Mouse (Mus musculus) liver, embryonic 14.5 days (tissue): ENCODE data around the gene Olfr552. TPM values are rescaled to one million over a fixed set of nuclear protein-coding genes. Genes with fewer than 3 reads are reported as not detected.

Experiments
- ATAC-seq: fragments of 200-750 bp; cut with Nextera tagmentation; 2 replicates; pipeline ENCODE4 v1.8.0; 2017; ENCODE audit warnings: moderate number of reproducible peaks, mild to moderate bottlenecking, moderate library complexity; ENCODE audit not compliant: insufficient read depth
- DNase-seq, 3 experiments: peaks; one replicate each; pipeline ENCODE4 v3.0.0-alpha.2; 2012 to 2013; ENCODE audit warnings: low read depth in 3 of 3, low spot score in 3 of 3
- H3K27ac ChIP-seq: fragments of 300-500 bp; sonication (generic); 2 replicates; pipeline ENCODE4 v1.5.1; 2014; ENCODE audit warnings: moderate library complexity, mild to moderate bottlenecking, control low read depth, inconsistent platforms
- H3K27me3 ChIP-seq: fragments of 300-500 bp; sonication (generic); 2 replicates; pipeline ENCODE4 v1.6.1; 2014; ENCODE audit warnings: mild to moderate bottlenecking, low read length, moderate library complexity; ENCODE audit not compliant: control insufficient read depth, insufficient read depth
- H3K36me3 ChIP-seq: fragments of 300-500 bp; sonication (generic); replicated peaks from 2 replicates; pipeline ENCODE4 v1.6.1; 2014; ENCODE audit warnings: low read depth; ENCODE audit not compliant: control insufficient read depth, insufficient read depth
- H3K4me1 ChIP-seq, 2 experiments: fragments of 200-500 bp in 1 of 2; fragments of 300-500 bp in 1 of 2; sonication (generic) in 1 of 2; replicated peaks; 2 replicates each; pipeline ENCODE4 v1.6.1; 2012 to 2014; ENCODE audit warnings: antibody characterized with exemption in 1 of 2, inconsistent platforms in 1 of 2, low read length in 1 of 2; ENCODE audit not compliant: control insufficient read depth in 2 of 2, insufficient read depth in 2 of 2
- H3K4me2 ChIP-seq: fragments of 300-500 bp; sonication (generic); 2 replicates; pipeline ENCODE4 v1.6.1; 2014; ENCODE audit warnings: low read depth, mild to moderate bottlenecking, control low read depth, moderate library complexity
- H3K4me3 ChIP-seq, 2 experiments: fragments of 200-500 bp in 1 of 2; fragments of 300-500 bp in 1 of 2; sonication (generic) in 1 of 2; 2 replicates each; pipeline ENCODE4 v1.5.1; 2012 to 2014; ENCODE audit warnings: low read depth in 2 of 2, low read length in 2 of 2, mild to moderate bottlenecking in 2 of 2, control low read depth in 1 of 2, inconsistent platforms in 1 of 2, moderate library complexity in 1 of 2; ENCODE audit not compliant: insufficient read depth in 1 of 2
- H3K9ac ChIP-seq: fragments of 300-500 bp; sonication (generic); replicated peaks from 2 replicates; pipeline ENCODE4 v1.6.1; 2014; ENCODE audit warnings: mild to moderate bottlenecking, control low read depth, moderate library complexity
- H3K9me3 ChIP-seq: fragments of 300-500 bp; sonication (generic); 2 replicates; pipeline ENCODE4 v1.6.1; 2016; ENCODE audit warnings: low read length, mixed read lengths; ENCODE audit not compliant: control insufficient read depth
- CTCF ChIP-seq: IDR thresholded peaks from 2 replicates; pipeline ENCODE4 v1.5.1; 2016; ENCODE audit warnings: antibody characterized with exemption, low read depth, control low read depth
- EP300 ChIP-seq: IDR thresholded peaks from 2 replicates; pipeline ENCODE4 v1.6.1; 2016; ENCODE audit warnings: antibody characterized with exemption, low read depth
- WGBS: fragments of 180-500 bp; shearing (Covaris S2); extraction: QIAGEN DNeasy Blood & Tissue Kit; methylation state at CpG from one replicate; pipeline ENCODE4 v1.1.7; 2014; ENCODE audit not compliant: insufficient replicate concordance; 5-methylcytosine and 5-hydroxymethylcytosine counted together
- polyA plus RNA-seq, 2 experiments: library from polyadenylated mRNA; depleted of rRNA in 1 of 2; stranded (reverse) in 1 of 2; unstranded in 1 of 2; fragments of >200 nt; fragmentation: Nextera tagmentation in 1 of 2; extraction: Ambion mirVana in 1 of 2; gene quantifications; 2 replicates each; pipeline versions ENCODE4 v1.2.1 to v1.2.3; 2012 to 2014

The Olfr552 gene
- polyA plus RNA-seq, 2 experiments, result not detected

- Histone ChIP-seq H3K9me3 (no peaks in the 10 kb centered on the region), H3K27me3 (no peaks in the 10 kb centered on the region), H3K36me3 (no peaks in the 10 kb centered on the region), H3K4me2 (no peak overlapping the region), H3K4me1 (peaks cover 0 to 6% of the 10 kb centered on the region in 2 experiments; a peak in 3 of 4 replicates), H3K27ac (no peak overlapping the region), H3K4me3 (no peak overlapping the region), H3K9ac (no peak overlapping the region)
- no peak for ATAC-seq
- 68% methylated on average over 4 of the region's 4 CpGs for WGBS
- no peak for DNase-seq
- peak; percentile 18; the same call in 1 of the 2 replicates for TF ChIP-seq CTCF
- no peak for TF ChIP-seq EP300
Measured at GRCm38 (mm10) chr7:102566219-102566618, 31.4 kb upstream of the Olfr552 start.

- ATAC-seq, result no peak
- Histone ChIP-seq H3K4me3 (no peak within 1 kb of the TSS), H3K36me3 (no peaks in the 10 kb centered on the region), H3K4me1 (no peaks in the 10 kb centered on the region), H3K27me3 (no peaks in the 10 kb centered on the region), H3K4me2 (no peak within 1 kb of the TSS), H3K9ac (no peak within 1 kb of the TSS), H3K9me3 (no peaks in the 10 kb centered on the region), H3K27ac (no peak within 1 kb of the TSS)
- DNase-seq, result no peak
- TF ChIP-seq CTCF (no peak), EP300 (no peak)
- WGBS, result 78% methylated on average over 8 of the region's 8 CpGs
Measured at GRCm38 (mm10) chr7:102571142-102571541, 26.4 kb upstream of the Olfr552 start, which contains the start of gene Olfr550. Olfr550 (plus strand) TSS chr7:102571442.

- DNase-seq, result no peak
- ATAC-seq, result no peak
- TF ChIP-seq CTCF (no peak), EP300 (no peak)
Measured at GRCm38 (mm10) chr7:102573174-102573830, 24.3 kb upstream of the Olfr552 start.

GRCm38 (mm10) chr7:102575998-102576397 is 21.6 kb upstream of the Olfr552 start:
- Histone ChIP-seq H3K27me3 (no peaks in the 10 kb centered on the region), H3K4me1 (no peaks in the 10 kb centered on the region), H3K9me3 (no peaks in the 10 kb centered on the region), H3K4me2 (no peak overlapping the region), H3K9ac (no peak overlapping the region), H3K27ac (no peak overlapping the region), H3K36me3 (no peaks in the 10 kb centered on the region), H3K4me3 (no peak overlapping the region)
- TF ChIP-seq EP300 (no peak), CTCF (no peak)
- 9% methylated on average over 6 of the region's 6 CpGs for WGBS
- DNase-seq, result no peak
- no peak for ATAC-seq

More at GRCm38 (mm10) chr7:102573174-102573830, 24.3 kb upstream of the Olfr552 start:
- Histone ChIP-seq H3K27ac (no peak overlapping the region), H3K4me1 (no peaks in the 10 kb centered on the region), H3K9me3 (no peaks in the 10 kb centered on the region), H3K36me3 (no peaks in the 10 kb centered on the region), H3K27me3 (no peaks in the 10 kb centered on the region), H3K4me2 (no peak overlapping the region), H3K4me3 (no peak overlapping the region), H3K9ac (no peak overlapping the region)
- 60% methylated on average over 3 of the region's 3 CpGs for WGBS

- no peak within 1 kb of the TSS for H3K4me3 ChIP-seq
- ATAC-seq (no peak), DNase-seq (no peak)
- H3K27me3 ChIP-seq, result no peaks in the 10 kb centered on the region
- no peaks in the 10 kb centered on the region for H3K4me1 ChIP-seq
- no peak within 1 kb of the TSS for H3K4me2 ChIP-seq
- no peaks in the 10 kb centered on the region for H3K9me3 ChIP-seq
- WGBS, result 73% methylated on average over 3 of the region's 3 CpGs
- H3K27ac ChIP-seq, result no peak within 1 kb of the TSS
- H3K9ac ChIP-seq, result no peak within 1 kb of the TSS
- TF ChIP-seq CTCF (no peak), EP300 (no peak)
- H3K36me3 ChIP-seq, result no peaks in the 10 kb centered on the region
Measured at GRCm38 (mm10) chr7:102591786-102592185, 5.8 kb upstream of the Olfr552 start, which contains the start of gene Olfr551. Olfr551 (minus strand) TSS chr7:102591886.
